ENCODE assay signal across 24 mouse cellular contexts in genomic region chr11:79654407-79654831, GRCm38 (mm10).
A peak's percentile ranks its signal among the peaks of the same experiment; 100 is the strongest.
DNase-seq lines count a peak whose midpoint lies in the region; ATAC-seq and TF ChIP-seq lines count a peak whose summit lies in the region.
"Had no signal": no experiment of that assay in that cellular context is flagged by ENCODE, and none has a peak within 500 bp of the region (broad histone marks: within the 10 kb centered on the region; RNA-seq: fewer than 3 reads in every experiment).

No protein-coding gene starts in this region.

- H3K27ac ChIP-seq in intestine, embryonic 15.5 days = 0 out of 2 replicates have a peak overlapping the region, but pooled peaks have one; percentile 22
- 0 out of 2 replicates have a peak overlapping the region, but pooled peaks have one; percentile 2 for H3K27ac ChIP-seq in liver, embryonic 12.5 days
- peak overlapping the region; percentile 5; the same call in 1 of the 2 replicates for H3K27ac ChIP-seq in small intestine, adult 2 months (ENCODE audit: insufficient read depth, low read depth, low read length)
- H3K27ac ChIP-seq: hindbrain, embryonic 10.5 days; kidney, embryonic 15.5 days; layer of hippocampus, adult 2 months; midbrain, embryonic 15.5 days had no signal

- ATAC-seq in intestine, embryonic 15.5 days = peak; percentile 82
- ATAC-seq in liver, embryonic 12.5 days = peak; percentile 60
- ATAC-seq: forebrain, embryonic 14.5 days; midbrain, embryonic 15.5 days had no signal

- H3K4me3 ChIP-seq in E14TG2a.4 (replicated peaks; ENCODE audit: low read length) = peak overlapping the region; percentile 20; the same call in 1 of the 2 replicates
- H3K4me3 ChIP-seq in intestine, embryonic 15.5 days (replicated peaks) = no peak overlapping the region
- H3K4me3 ChIP-seq in liver, embryonic 12.5 days = no peak overlapping the region
- no peak overlapping the region for H3K4me3 ChIP-seq in small intestine, adult 2 months (ENCODE audit: low read depth, low read length)
- H3K4me3 ChIP-seq: erythroblast, embryonic 14.5 days; hindbrain, embryonic 10.5 days; kidney, embryonic 15.5 days; layer of hippocampus, adult 2 months; megakaryocyte, embryonic 14.5 days; midbrain, embryonic 15.5 days; myocyte had no signal

- H3K4me1 ChIP-seq in E14TG2a.4 (replicated peaks; ENCODE audit: low read depth, low read length) = peaks cover 80% of the 10 kb centered on the region
- peaks cover 4% of the 10 kb centered on the region; the same call in 1 of the 2 replicates for H3K4me1 ChIP-seq in intestine, embryonic 15.5 days (replicated peaks)
- peaks cover 22% of the 10 kb centered on the region; the same call in 1 of the 2 replicates for H3K4me1 ChIP-seq in liver, embryonic 12.5 days
- H3K4me1 ChIP-seq in small intestine, adult 2 months (ENCODE audit: control insufficient read depth, insufficient read depth, insufficient read length, low read length) = peaks cover 21% of the 10 kb centered on the region; the same call in 1 of the 2 replicates

- TF ChIP-seq POLR2A in small intestine, adult 2 months (IDR thresholded peaks at IDR 0.05; ENCODE audit: low read depth, low read length) = no peak

- H3K4me2 ChIP-seq in intestine, embryonic 15.5 days (replicated peaks) = no peak overlapping the region
- no peak overlapping the region for H3K4me2 ChIP-seq in liver, embryonic 12.5 days
- H3K4me2 ChIP-seq: kidney, embryonic 15.5 days; midbrain, embryonic 15.5 days had no signal

- no peak overlapping the region for H3K9ac ChIP-seq in intestine, embryonic 15.5 days
- no peak overlapping the region for H3K9ac ChIP-seq in liver, embryonic 12.5 days
- H3K9ac ChIP-seq: kidney, embryonic 15.5 days; midbrain, embryonic 15.5 days had no signal

- H3K9me3 ChIP-seq in E14TG2a.4 (ENCODE audit: low read length) = no peaks in the 10 kb centered on the region
- no peaks in the 10 kb centered on the region for H3K9me3 ChIP-seq in intestine, embryonic 15.5 days
- no peaks in the 10 kb centered on the region for H3K9me3 ChIP-seq in liver, embryonic 12.5 days (replicated peaks)
- H3K9me3 ChIP-seq: hindbrain, embryonic 10.5 days; kidney, embryonic 15.5 days; megakaryocyte, embryonic 14.5 days; midbrain, embryonic 15.5 days had no signal

- 63% methylated on average over 4 of the region's 4 CpGs for WGBS in intestine, embryonic 15.5 days
- WGBS in liver, embryonic 12.5 days (ENCODE audit: insufficient replicate concordance) = 64% methylated on average over 4 of the region's 4 CpGs
- WGBS in small intestine, adult 2 months = 32% methylated on average over 4 of the region's 4 CpGs

- no peaks in the 10 kb centered on the region for H3K36me3 ChIP-seq in E14TG2a.4 (ENCODE audit: insufficient read depth, low read length)
- H3K36me3 ChIP-seq in intestine, embryonic 15.5 days = no peaks in the 10 kb centered on the region
- H3K36me3 ChIP-seq in liver, embryonic 12.5 days = no peaks in the 10 kb centered on the region
- no peaks in the 10 kb centered on the region for H3K36me3 ChIP-seq in small intestine, adult 2 months (ENCODE audit: control insufficient read depth, insufficient read depth, low read length)
- H3K36me3 ChIP-seq: hindbrain, embryonic 10.5 days; kidney, embryonic 15.5 days; midbrain, embryonic 15.5 days had no signal

- DNase-seq in thymus, adult 18-20 months = no peak
- no peak for DNase-seq in testis, postnatal 14 days (ENCODE audit: low spot score)
- no peak for DNase-seq in gastrocnemius, postnatal 14 days
- no peak for DNase-seq in neural tube, embryonic 10.5 days (ENCODE audit: extremely low spot score, low spot score)
- DNase-seq: adrenal gland, adult 8-10 months; B cell, adult 2 months; cerebellum, adult 9-10 months; gastrocnemius, postnatal 25 days; layer of hippocampus, postnatal 36 days; lung, adult 18-20 months; lung, postnatal 14 days; retina, postnatal 1 day had no signal

- TF ChIP-seq CTCF in E14TG2a.4 (conservative IDR thresholded peaks at IDR 0.05; ENCODE audit: low read length) = no peak
- TF ChIP-seq CTCF in small intestine, adult 2 months (IDR thresholded peaks at IDR 0.05; ENCODE audit: extremely low read depth, insufficient read length, insufficient replicate concordance, low read depth, low read length) = no peak

- peaks cover 15% of the 10 kb centered on the region for H3K27me3 ChIP-seq in E14TG2a.4 (ENCODE audit: insufficient read depth, low read length)
- H3K27me3 ChIP-seq in intestine, embryonic 15.5 days (replicated peaks) = no peaks in the 10 kb centered on the region; the same call in 1 of the 2 replicates
- H3K27me3 ChIP-seq in liver, embryonic 12.5 days (replicated peaks) = peaks cover 4% of the 10 kb centered on the region
- H3K27me3 ChIP-seq in small intestine, adult 2 months (ENCODE audit: control insufficient read depth, insufficient read depth, low read length) = no peaks in the 10 kb centered on the region
- H3K27me3 ChIP-seq: kidney, embryonic 15.5 days; midbrain, embryonic 15.5 days had no signal

- intact Hi-C loops in gastrocnemius, postnatal 14 days (cut with DNase I; ENCODE audit: low total_unique reads) = no loop called here
